Mouse (Mus musculus) limb, embryonic 15.5 days (tissue): Measurements from ENCODE around the gene Tbck. TPM values are rescaled to one million over a fixed set of nuclear protein-coding genes. Genes with fewer than 3 reads are reported as not detected.

ENCODE experiments used
- ATAC-seq: fragments of 200-750 bp; cut with Nextera tagmentation; 2 replicates; pipeline ENCODE4 v1.8.0; 2017; ENCODE audit warnings: low read depth, moderate TSS enrichment; ENCODE audit not compliant: insufficient number of reproducible peaks, low FRiP score, low TSS enrichment
- H3K27ac ChIP-seq: fragments of 300-500 bp; sonication (generic); 2 replicates; pipeline ENCODE4 v1.5.1; 2015; ENCODE audit warnings: moderate library complexity, mild to moderate bottlenecking, inconsistent platforms
- H3K27me3 ChIP-seq: fragments of 300-500 bp; sonication (generic); 2 replicates; pipeline ENCODE4 v1.6.1; 2015; ENCODE audit warnings: inconsistent platforms
- H3K36me3 ChIP-seq: fragments of 300-500 bp; sonication (generic); 2 replicates; pipeline ENCODE4 v1.6.1; 2015; ENCODE audit warnings: inconsistent platforms
- H3K4me1 ChIP-seq: fragments of 300-500 bp; sonication (generic); 2 replicates; pipeline ENCODE4 v1.6.1; 2015; ENCODE audit warnings: inconsistent platforms
- H3K4me2 ChIP-seq: fragments of 300-500 bp; sonication (generic); 2 replicates; pipeline ENCODE4 v1.6.1; 2015; ENCODE audit warnings: mild to moderate bottlenecking, inconsistent platforms
- H3K4me3 ChIP-seq: fragments of 300-500 bp; sonication (generic); 2 replicates; pipeline ENCODE4 v1.5.1; 2015; ENCODE audit warnings: mild to moderate bottlenecking, inconsistent platforms
- H3K9ac ChIP-seq: fragments of 300-500 bp; sonication (generic); 2 replicates; pipeline ENCODE4 v1.6.1; 2015; ENCODE audit warnings: inconsistent platforms
- H3K9me3 ChIP-seq: fragments of 300-500 bp; sonication (generic); 2 replicates; pipeline ENCODE4 v1.6.1; 2016; ENCODE audit warnings: inconsistent platforms
- WGBS: fragments of 180-500 bp; shearing (Covaris S2); methylation state at CpG from one replicate; pipeline ENCODE4 v1.1.7; 2015; 5-methylcytosine and 5-hydroxymethylcytosine counted together
- polyA plus RNA-seq: library from polyadenylated mRNA; unstranded; fragments of >200 nt; fragmentation: Nextera tagmentation; extraction: Ambion mirVana; gene quantifications from 2 replicates; pipeline ENCODE4 v1.2.1, GENCODE M21; 2015

Tbck gene
- polyA plus RNA-seq, 1 experiment from 2014 or later: 26.5 TPM

DNA sequence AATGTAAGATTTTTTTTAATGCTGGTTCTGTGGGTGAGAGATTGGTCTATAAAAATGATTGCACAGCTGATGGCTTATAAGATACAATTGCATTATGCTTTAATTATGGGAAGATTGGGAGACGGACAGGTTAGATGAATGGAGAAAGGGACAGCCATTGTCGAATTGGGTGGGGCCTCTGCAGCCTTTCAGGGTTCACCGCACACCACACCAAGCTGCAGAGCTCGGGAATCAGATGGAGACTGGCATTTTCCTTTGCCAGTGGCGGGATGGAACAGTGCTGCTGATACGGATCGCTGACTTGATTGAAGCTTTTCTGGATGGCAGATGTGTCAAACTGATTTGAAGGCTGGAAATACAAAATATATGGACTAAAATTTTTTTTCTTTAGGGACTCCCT, 88.1 kb downstream of the Tbck start:
- Histone ChIP-seq H3K9ac (no peak overlapping the region), H3K27me3 (no peaks in the 10 kb centered on the region), H3K27ac (no peak overlapping the region), H3K9me3 (no peaks in the 10 kb centered on the region), H3K4me1 (no peaks in the 10 kb centered on the region), H3K4me3 (no peak overlapping the region), H3K36me3 (peaks cover 12% of the 10 kb centered on the region), H3K4me2 (no peak overlapping the region)
- WGBS: 92% methylated on average over 7 of the region's 7 CpGs
- ATAC-seq: no peak

- no peak overlapping the region for H3K4me3 ChIP-seq
- H3K36me3 ChIP-seq: peaks cover 8% of the 10 kb centered on the region; the same call in 1 of the 2 replicates
- no peak for ATAC-seq
- no peaks in the 10 kb centered on the region for H3K27me3 ChIP-seq
- no peak overlapping the region for H3K27ac ChIP-seq
- H3K9me3 ChIP-seq: no peaks in the 10 kb centered on the region
- no peak overlapping the region for H3K4me2 ChIP-seq
- no peak overlapping the region for H3K9ac ChIP-seq
- 81% methylated on average over 7 of the region's 7 CpGs for WGBS
- no peaks in the 10 kb centered on the region for H3K4me1 ChIP-seq
Observed at GRCm38 (mm10) chr3:132776686-132777085, 92.7 kb downstream of the Tbck start.

DNA sequence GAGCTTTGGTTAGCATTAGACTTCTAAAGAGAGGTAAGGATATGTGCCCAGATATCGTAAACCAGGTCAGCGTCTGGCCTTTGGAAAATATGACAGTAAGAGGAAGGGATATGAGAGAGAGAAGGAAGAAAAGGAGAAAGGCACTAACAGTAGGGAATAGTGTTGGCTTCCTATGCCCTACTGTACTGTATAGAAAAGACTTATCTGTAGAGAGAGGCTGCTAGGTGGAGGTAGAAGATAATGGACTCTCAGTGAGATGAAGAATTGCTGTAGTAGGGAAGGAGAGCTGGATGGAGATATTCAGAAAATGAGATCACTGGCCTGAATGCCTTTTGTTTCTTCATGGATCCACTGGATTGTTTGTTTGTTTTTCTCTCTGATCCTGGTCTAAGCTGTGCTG, 97.2 kb downstream of the Tbck start:
- no peak overlapping the region for H3K27ac ChIP-seq
- peaks cover 9% of the 10 kb centered on the region; the same call in 1 of the 2 replicates for H3K36me3 ChIP-seq
- no peak for ATAC-seq
- WGBS: 70% methylated on average over 2 of the region's 2 CpGs
- no peaks in the 10 kb centered on the region for H3K4me1 ChIP-seq
- no peaks in the 10 kb centered on the region for H3K27me3 ChIP-seq
- no peak overlapping the region for H3K4me2 ChIP-seq
- H3K4me3 ChIP-seq: no peak overlapping the region
- H3K9ac ChIP-seq: no peak overlapping the region
- H3K9me3 ChIP-seq: no peaks in the 10 kb centered on the region

- no peak for ATAC-seq
- H3K36me3 ChIP-seq: peaks cover 10% of the 10 kb centered on the region; the same call in 1 of the 2 replicates
- H3K9me3 ChIP-seq: no peaks in the 10 kb centered on the region
- H3K4me1 ChIP-seq: no peaks in the 10 kb centered on the region
- WGBS: 98% methylated on average over 1 of the region's 1 CpGs
- H3K4me3 ChIP-seq: no peak overlapping the region
- no peak overlapping the region for H3K9ac ChIP-seq
- no peak overlapping the region for H3K4me2 ChIP-seq
- H3K27ac ChIP-seq: no peak overlapping the region
- H3K27me3 ChIP-seq: no peaks in the 10 kb centered on the region
Observed at GRCm38 (mm10) chr3:132783087-132783486, 99.1 kb downstream of the Tbck start.

DNA sequence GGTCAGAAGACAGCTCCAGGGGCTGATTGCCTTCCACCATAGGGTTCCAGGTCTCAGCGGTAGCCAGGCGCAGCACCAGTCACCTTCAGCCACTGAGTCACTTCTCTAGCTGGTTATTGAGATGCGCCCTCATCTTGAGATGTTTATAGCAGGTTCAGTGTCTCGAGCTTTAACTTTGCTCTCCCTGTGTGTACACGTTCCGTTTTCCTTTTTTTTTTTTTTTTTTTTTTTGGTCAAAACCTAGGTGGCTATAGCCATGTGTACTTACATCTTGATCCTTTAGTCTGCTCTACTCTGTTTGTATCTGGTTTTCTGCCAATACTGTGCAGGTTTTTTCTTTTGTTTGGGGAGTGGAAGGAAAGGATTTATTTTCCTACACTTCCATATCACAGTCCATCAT, 100.8 kb downstream of the Tbck start:
- H3K4me3 ChIP-seq: no peak overlapping the region
- ATAC-seq: no peak
- no peaks in the 10 kb centered on the region for H3K9me3 ChIP-seq
- no peak overlapping the region for H3K4me2 ChIP-seq
- 0 out of 2 replicates have a peak, but pooled peaks cover 4% of the 10 kb centered on the region for H3K36me3 ChIP-seq
- 88% methylated on average over 6 of the region's 6 CpGs for WGBS
- no peak overlapping the region for H3K27ac ChIP-seq
- H3K9ac ChIP-seq: no peak overlapping the region
- H3K4me1 ChIP-seq: no peaks in the 10 kb centered on the region
- no peaks in the 10 kb centered on the region for H3K27me3 ChIP-seq

DNA sequence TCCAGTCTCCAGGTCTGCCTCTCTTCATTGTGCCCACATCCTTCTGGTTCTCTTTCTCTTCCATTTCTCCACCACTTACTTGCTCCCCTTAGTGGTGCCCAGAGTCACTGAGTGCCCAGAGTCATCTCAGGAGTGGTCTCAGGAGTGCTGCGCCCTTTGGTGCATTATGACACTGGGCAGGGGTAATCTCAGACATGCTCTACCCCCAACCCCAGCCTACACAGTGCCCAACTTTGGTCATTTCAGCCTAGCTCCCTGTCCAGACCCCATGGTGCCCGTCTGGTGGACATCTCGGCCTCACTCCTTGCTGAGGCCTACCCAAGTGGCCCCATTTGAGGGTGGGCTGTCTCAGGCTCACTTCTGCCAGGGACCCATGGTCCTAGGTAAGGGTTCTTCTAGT, 102.7 kb downstream of the Tbck start:
- no peak overlapping the region for H3K4me3 ChIP-seq
- no peak for ATAC-seq
- 93% methylated on average over 3 of the region's 3 CpGs for WGBS

GRCm38 (mm10) chr3:132787775-132788174, 103.8 kb downstream of the Tbck start:
- no peak overlapping the region for H3K4me2 ChIP-seq
- ATAC-seq: no peak
- H3K4me1 ChIP-seq: no peaks in the 10 kb centered on the region
- no peaks in the 10 kb centered on the region for H3K9me3 ChIP-seq
- no peak overlapping the region for H3K27ac ChIP-seq
- no peak overlapping the region for H3K9ac ChIP-seq
- H3K4me3 ChIP-seq: no peak overlapping the region
- no peaks in the 10 kb centered on the region for H3K27me3 ChIP-seq
- 0 out of 2 replicates have a peak, but pooled peaks cover 4% of the 10 kb centered on the region for H3K36me3 ChIP-seq
- 92% methylated on average over 4 of the region's 4 CpGs for WGBS

More for the DNA sequence above, 102.7 kb downstream of the Tbck start:
- Histone ChIP-seq H3K36me3 (0 out of 2 replicates have a peak, but pooled peaks cover 4% of the 10 kb centered on the region), H3K27ac (no peak overlapping the region), H3K4me2 (no peak overlapping the region), H3K9ac (no peak overlapping the region), H3K27me3 (no peaks in the 10 kb centered on the region), H3K9me3 (no peaks in the 10 kb centered on the region), H3K4me1 (no peaks in the 10 kb centered on the region)

- WGBS: 85% methylated on average over 4 of the region's 4 CpGs
- H3K36me3 ChIP-seq: peaks cover 6% of the 10 kb centered on the region
- ATAC-seq: no peak
Observed at GRCm38 (mm10) chr3:132791140-132791539, 107.2 kb downstream of the Tbck start.

DNA sequence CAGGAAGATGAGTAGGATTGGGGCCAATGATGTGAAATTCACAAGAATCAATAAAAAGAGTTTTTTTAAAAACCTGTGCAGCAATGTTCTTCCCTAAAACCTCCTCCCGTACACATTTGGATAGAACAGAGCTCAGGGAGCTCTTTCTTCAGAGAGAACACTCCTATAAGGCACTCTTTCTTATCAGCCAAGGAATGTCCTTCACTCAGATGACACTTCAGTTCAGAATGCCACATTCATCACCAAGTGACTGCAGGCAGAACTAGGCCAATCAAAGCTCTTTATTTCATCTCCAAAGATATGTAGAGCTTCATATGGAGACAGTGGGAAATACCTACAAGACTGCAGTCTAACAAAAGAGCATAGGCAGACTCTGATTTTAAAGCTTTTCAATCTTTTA, 116.3 kb downstream of the Tbck start:
- WGBS: 76% methylated on average over 1 of the region's 1 CpGs
- Histone ChIP-seq H3K36me3 (peaks cover 16% of the 10 kb centered on the region), H3K4me1 (no peaks in the 10 kb centered on the region), H3K9me3 (no peaks in the 10 kb centered on the region), H3K9ac (no peak overlapping the region), H3K4me2 (no peak overlapping the region), H3K4me3 (no peak overlapping the region), H3K27me3 (no peaks in the 10 kb centered on the region), H3K27ac (no peak overlapping the region)
- no peak for ATAC-seq

More at GRCm38 (mm10) chr3:132791140-132791539, 107.2 kb downstream of the Tbck start:
- Histone ChIP-seq H3K4me3 (no peak overlapping the region), H3K27ac (no peak overlapping the region), H3K4me2 (no peak overlapping the region), H3K27me3 (no peaks in the 10 kb centered on the region), H3K9ac (no peak overlapping the region), H3K9me3 (no peaks in the 10 kb centered on the region), H3K4me1 (no peaks in the 10 kb centered on the region)

GRCm38 (mm10) chr3:132801910-132802309, 118.0 kb downstream of the Tbck start:
- no peak for ATAC-seq

DNA sequence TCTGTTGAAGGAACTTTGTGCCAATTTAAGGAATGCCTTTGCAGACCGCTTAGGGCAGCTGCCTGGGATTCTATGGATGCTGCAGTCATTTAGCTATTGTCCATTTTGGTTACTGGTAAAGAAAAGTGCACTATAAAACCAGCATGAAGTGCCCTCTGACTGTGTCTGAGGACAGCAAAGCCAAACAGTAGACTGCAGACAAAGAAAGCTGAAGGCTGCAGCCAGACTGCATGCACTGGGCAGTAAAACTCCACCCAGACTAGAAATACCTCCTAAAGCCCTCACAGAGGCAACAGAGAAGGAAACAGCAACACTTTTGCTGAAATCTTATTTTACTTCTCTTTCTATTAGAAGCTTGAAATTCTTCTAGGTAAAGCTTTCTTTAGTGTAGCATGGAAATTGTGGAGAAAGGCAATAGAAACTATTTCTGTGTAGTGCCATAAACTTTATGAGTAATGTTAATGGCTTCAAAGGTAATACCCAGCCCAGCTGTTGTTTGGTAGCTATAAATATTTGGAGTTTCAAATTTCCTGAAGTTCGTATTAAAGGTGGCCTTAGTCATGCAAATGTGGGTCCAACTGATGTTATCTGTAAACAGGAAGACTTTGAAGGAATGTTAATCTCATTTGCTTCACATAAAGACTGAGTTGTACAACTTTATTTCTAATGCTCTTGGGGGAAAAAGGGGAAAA, 124.1 kb downstream of the Tbck start:
- H3K9me3 ChIP-seq: no peaks in the 10 kb centered on the region
- no peak overlapping the region for H3K4me3 ChIP-seq
- WGBS: 37% methylated on average over 2 of the region's 2 CpGs
- ATAC-seq: no peak
- H3K4me2 ChIP-seq: no peak overlapping the region
- no peak overlapping the region for H3K27ac ChIP-seq
- H3K4me1 ChIP-seq: 0 out of 2 replicates have a peak, but pooled peaks cover 2% of the 10 kb centered on the region
- no peak overlapping the region for H3K9ac ChIP-seq
- no peaks in the 10 kb centered on the region for H3K27me3 ChIP-seq
- H3K36me3 ChIP-seq: peaks cover 3% of the 10 kb centered on the region; the same call in 1 of the 2 replicates

More at GRCm38 (mm10) chr3:132801910-132802309, 118.0 kb downstream of the Tbck start:
- Histone ChIP-seq H3K9me3 (no peaks in the 10 kb centered on the region), H3K4me1 (no peaks in the 10 kb centered on the region), H3K27me3 (no peaks in the 10 kb centered on the region), H3K36me3 (peaks cover 5% of the 10 kb centered on the region; the same call in 1 of the 2 replicates), H3K27ac (no peak overlapping the region), H3K4me3 (no peak overlapping the region), H3K9ac (no peak overlapping the region), H3K4me2 (no peak overlapping the region)
- WGBS: 88% methylated on average over 3 of the region's 3 CpGs

- Histone ChIP-seq H3K27me3 (no peaks in the 10 kb centered on the region), H3K9me3 (no peaks in the 10 kb centered on the region), H3K9ac (no peak overlapping the region), H3K4me2 (no peak overlapping the region), H3K36me3 (no peaks in the 10 kb centered on the region), H3K4me3 (no peak overlapping the region), H3K4me1 (0 out of 2 replicates have a peak, but pooled peaks cover 2% of the 10 kb centered on the region), H3K27ac (no peak overlapping the region)
- 83% methylated on average over 3 of the region's 3 CpGs for WGBS
- no peak for ATAC-seq
Observed at GRCm38 (mm10) chr3:132808951-132809350, 125.0 kb downstream of the Tbck start.
